Mouse (Mus musculus): ENCODE results near the gene Magi1. TPM values are rescaled to one million over a fixed set of nuclear protein-coding genes. Genes with fewer than 3 reads are reported as not detected.
A peak's percentile ranks its signal among the peaks of the same experiment; 100 is the strongest.

Gene Magi1
- polyA plus RNA-seq, 1 experiment from 2014 or later = 11.7 TPM

DNA sequence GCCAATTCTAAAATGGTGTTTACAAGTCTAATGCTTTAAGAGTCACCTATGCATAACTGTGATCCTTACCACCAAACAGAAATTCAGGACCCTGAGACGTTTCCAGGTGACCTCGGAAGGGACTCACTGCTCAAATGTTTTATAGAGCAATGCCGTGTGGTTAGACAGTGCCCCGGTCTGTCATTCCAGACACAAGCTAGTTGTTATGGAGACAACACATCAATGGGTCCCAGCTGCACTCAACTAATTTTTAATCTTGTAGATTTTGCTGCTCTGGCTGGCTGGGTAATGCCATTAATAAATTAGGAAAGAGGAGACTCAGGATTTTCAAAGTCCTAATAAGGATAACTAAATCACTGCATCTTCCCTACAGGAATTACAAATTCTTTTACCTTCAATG, 151.7 kb downstream of the Magi1 start:
- H3K27me3 ChIP-seq (replicated peaks; ENCODE audit: control insufficient read depth, insufficient read depth, low read length) = no peaks in the 10 kb centered on the region
- WGBS = 59% methylated on average over 4 of the region's 4 CpGs
- no peak overlapping the region for H3K4me2 ChIP-seq (ENCODE audit: low read length)
- H3K27ac ChIP-seq (ENCODE audit: low read depth) = no peak overlapping the region
- H3K4me1 ChIP-seq (replicated peaks; ENCODE audit: control insufficient read depth, insufficient read depth, low read length) = 0 out of 2 replicates have a peak, but pooled peaks cover 12% of the 10 kb centered on the region
- no peak overlapping the region for H3K9ac ChIP-seq (ENCODE audit: low read length)
- DNase-seq (ENCODE audit: low spot score) (no peak), ATAC-seq (replicated peaks; ENCODE audit: low FRiP score, low TSS enrichment, low read depth) (no peak)
- no peaks in the 10 kb centered on the region for H3K36me3 ChIP-seq (ENCODE audit: control insufficient read depth, insufficient read depth, low read length)
- no peaks in the 10 kb centered on the region for H3K9me3 ChIP-seq (ENCODE audit: control insufficient read depth, low read length)
- no peak overlapping the region for H3K4me3 ChIP-seq (ENCODE audit: low read depth, low read length)

DNA sequence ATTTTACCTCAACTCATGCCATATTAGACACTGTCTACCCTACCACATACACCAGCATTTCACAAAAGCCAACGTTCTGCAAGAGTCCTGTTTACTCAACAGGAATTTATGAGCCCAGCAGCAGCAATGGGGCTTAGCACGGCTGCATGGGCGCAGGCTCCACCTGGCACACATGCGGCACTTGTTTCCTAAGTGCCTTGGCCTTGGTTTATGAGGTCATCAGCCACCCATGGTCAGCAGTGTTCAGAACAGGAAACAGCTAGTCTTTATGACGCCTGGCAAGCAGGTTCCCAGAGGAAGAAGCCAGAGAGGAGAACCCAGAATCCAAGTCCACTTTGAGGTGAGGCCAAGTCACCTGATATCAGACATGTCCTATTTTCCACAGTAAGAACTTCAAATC, 153.3 kb downstream of the Magi1 start:
- no peaks in the 10 kb centered on the region for H3K27me3 ChIP-seq (replicated peaks; ENCODE audit: control insufficient read depth, insufficient read depth, low read length)
- DNase-seq (ENCODE audit: low spot score) (no peak), ATAC-seq (replicated peaks; ENCODE audit: low FRiP score, low TSS enrichment, low read depth) (peak; percentile 72; the same call in 1 of the 2 replicates)
- H3K4me2 ChIP-seq (ENCODE audit: low read length) = no peak overlapping the region
- no peak overlapping the region for H3K4me3 ChIP-seq (ENCODE audit: low read depth, low read length)
- WGBS = 31% methylated on average over 5 of the region's 5 CpGs
- H3K9ac ChIP-seq (ENCODE audit: low read length) = no peak overlapping the region
- peaks cover 17% of the 10 kb centered on the region; the same call in 1 of the 2 replicates for H3K4me1 ChIP-seq (replicated peaks; ENCODE audit: control insufficient read depth, insufficient read depth, low read length)
- H3K9me3 ChIP-seq (ENCODE audit: control insufficient read depth, low read length) = no peaks in the 10 kb centered on the region
- H3K27ac ChIP-seq (ENCODE audit: low read depth) = no peak overlapping the region
- no peaks in the 10 kb centered on the region for H3K36me3 ChIP-seq (ENCODE audit: control insufficient read depth, insufficient read depth, low read length)

- ATAC-seq (replicated peaks; ENCODE audit: low FRiP score, low TSS enrichment, low read depth) (no peak), DNase-seq (ENCODE audit: low spot score) (no peak)
- Histone ChIP-seq H3K4me1 (replicated peaks; ENCODE audit: control insufficient read depth, insufficient read depth, low read length) (peaks cover 27% of the 10 kb centered on the region), H3K27ac (ENCODE audit: low read depth) (no peak overlapping the region), H3K9ac (ENCODE audit: low read length) (no peak overlapping the region), H3K36me3 (ENCODE audit: control insufficient read depth, insufficient read depth, low read length) (no peaks in the 10 kb centered on the region), H3K27me3 (replicated peaks; ENCODE audit: control insufficient read depth, insufficient read depth, low read length) (no peaks in the 10 kb centered on the region), H3K4me3 (ENCODE audit: low read depth, low read length) (no peak overlapping the region), H3K4me2 (ENCODE audit: low read length) (no peak overlapping the region), H3K9me3 (ENCODE audit: control insufficient read depth, low read length) (no peaks in the 10 kb centered on the region)
- 65% methylated on average over 4 of the region's 4 CpGs for WGBS
Measured at GRCm38 (mm10) chr6:94126763-94127162, 157.0 kb downstream of the Magi1 start.

DNA sequence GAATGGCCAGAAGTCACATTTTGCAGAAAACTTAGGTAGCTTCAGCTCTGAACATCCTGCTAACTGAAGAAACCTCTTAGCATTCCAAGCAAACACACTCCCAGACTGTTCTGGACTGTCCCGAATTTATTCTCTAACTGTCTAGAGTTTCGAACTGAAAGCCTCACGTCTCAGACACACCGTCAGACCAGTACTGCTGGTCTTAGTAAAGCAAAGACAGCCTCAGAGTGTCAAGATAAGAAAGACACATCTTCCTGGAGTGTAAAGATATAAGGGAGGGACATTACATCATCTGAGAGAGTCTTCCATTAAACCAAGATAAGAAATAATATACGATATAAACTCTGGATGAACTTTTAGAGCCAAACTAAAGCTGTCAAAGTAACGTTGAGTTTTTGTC, 158.6 kb downstream of the Magi1 start:
- Histone ChIP-seq H3K4me2 (ENCODE audit: low read length) (no peak overlapping the region), H3K9me3 (ENCODE audit: control insufficient read depth, low read length) (no peaks in the 10 kb centered on the region), H3K4me3 (ENCODE audit: low read depth, low read length) (no peak overlapping the region), H3K9ac (ENCODE audit: low read length) (no peak overlapping the region), H3K4me1 (replicated peaks; ENCODE audit: control insufficient read depth, insufficient read depth, low read length) (peaks cover 20% of the 10 kb centered on the region), H3K27ac (ENCODE audit: low read depth) (0 out of 2 replicates have a peak overlapping the region, but pooled peaks have one; percentile 4), H3K27me3 (replicated peaks; ENCODE audit: control insufficient read depth, insufficient read depth, low read length) (no peaks in the 10 kb centered on the region), H3K36me3 (ENCODE audit: control insufficient read depth, insufficient read depth, low read length) (no peaks in the 10 kb centered on the region)
- 30% methylated on average over 6 of the region's 6 CpGs for WGBS
- DNase-seq (ENCODE audit: low spot score) (no peak), ATAC-seq (replicated peaks; ENCODE audit: low FRiP score, low TSS enrichment, low read depth) (no peak)

GRCm38 (mm10) chr6:94124279-94124678, 159.4 kb downstream of the Magi1 start:
- no peaks in the 10 kb centered on the region for H3K27me3 ChIP-seq (replicated peaks; ENCODE audit: control insufficient read depth, insufficient read depth, low read length)
- H3K9ac ChIP-seq (ENCODE audit: low read length) = no peak overlapping the region
- no peak overlapping the region; the same call in 1 of the 2 replicates for H3K27ac ChIP-seq (ENCODE audit: low read depth)
- ATAC-seq (replicated peaks; ENCODE audit: low FRiP score, low TSS enrichment, low read depth) (no peak), DNase-seq (ENCODE audit: low spot score) (no peak)
- WGBS = 43% methylated on average over 2 of the region's 2 CpGs
- H3K4me3 ChIP-seq (ENCODE audit: low read depth, low read length) = no peak overlapping the region
- H3K9me3 ChIP-seq (ENCODE audit: control insufficient read depth, low read length) = no peaks in the 10 kb centered on the region
- no peak overlapping the region for H3K4me2 ChIP-seq (ENCODE audit: low read length)
- peaks cover 19% of the 10 kb centered on the region for H3K4me1 ChIP-seq (replicated peaks; ENCODE audit: control insufficient read depth, insufficient read depth, low read length)
- no peaks in the 10 kb centered on the region for H3K36me3 ChIP-seq (ENCODE audit: control insufficient read depth, insufficient read depth, low read length)

DNA sequence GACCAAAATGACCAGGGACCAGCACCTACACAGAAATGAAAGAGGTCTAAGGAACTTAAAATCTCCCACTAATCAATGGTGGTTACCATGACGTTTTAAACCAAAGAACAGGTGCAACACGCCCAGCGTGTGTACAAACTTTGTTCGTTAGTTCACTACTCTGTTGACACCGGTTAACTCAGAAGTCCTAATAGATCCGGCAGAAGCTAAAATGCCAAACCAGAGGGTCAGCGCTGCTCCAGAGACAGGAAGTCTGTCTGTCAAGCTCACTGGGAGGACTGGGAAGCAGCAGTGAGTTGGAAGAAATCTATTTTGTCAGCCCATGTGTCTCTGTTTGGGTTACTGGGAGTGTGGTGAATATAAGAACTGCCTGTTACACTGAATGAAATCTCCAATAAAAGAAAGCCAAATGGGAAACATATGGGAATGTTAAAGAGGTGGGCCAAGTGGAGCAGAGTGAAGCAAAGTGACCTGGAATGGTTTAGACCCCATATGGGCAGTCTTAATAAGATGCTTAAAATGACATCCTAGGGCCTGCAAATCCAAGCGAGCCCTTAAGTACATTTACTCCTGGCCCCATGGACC, 161.1 kb downstream of the Magi1 start:
- no peaks in the 10 kb centered on the region for H3K36me3 ChIP-seq (ENCODE audit: control insufficient read depth, insufficient read depth, low read length)
- 70% methylated on average over 8 of the region's 8 CpGs for WGBS
- ATAC-seq (replicated peaks; ENCODE audit: low FRiP score, low TSS enrichment, low read depth) = no peak
- H3K9ac ChIP-seq (ENCODE audit: low read length) = no peak overlapping the region
- no peak overlapping the region for H3K4me3 ChIP-seq (ENCODE audit: low read depth, low read length)
- no peaks in the 10 kb centered on the region for H3K27me3 ChIP-seq (replicated peaks; ENCODE audit: control insufficient read depth, insufficient read depth, low read length)
- DNase-seq (ENCODE audit: low spot score) = no peak
- no peaks in the 10 kb centered on the region for H3K9me3 ChIP-seq (ENCODE audit: control insufficient read depth, low read length)
- H3K4me2 ChIP-seq (ENCODE audit: low read length) = no peak overlapping the region
- H3K27ac ChIP-seq (ENCODE audit: low read depth) = no peak overlapping the region
- H3K4me1 ChIP-seq (replicated peaks; ENCODE audit: control insufficient read depth, insufficient read depth, low read length) = peaks cover 19% of the 10 kb centered on the region

DNA sequence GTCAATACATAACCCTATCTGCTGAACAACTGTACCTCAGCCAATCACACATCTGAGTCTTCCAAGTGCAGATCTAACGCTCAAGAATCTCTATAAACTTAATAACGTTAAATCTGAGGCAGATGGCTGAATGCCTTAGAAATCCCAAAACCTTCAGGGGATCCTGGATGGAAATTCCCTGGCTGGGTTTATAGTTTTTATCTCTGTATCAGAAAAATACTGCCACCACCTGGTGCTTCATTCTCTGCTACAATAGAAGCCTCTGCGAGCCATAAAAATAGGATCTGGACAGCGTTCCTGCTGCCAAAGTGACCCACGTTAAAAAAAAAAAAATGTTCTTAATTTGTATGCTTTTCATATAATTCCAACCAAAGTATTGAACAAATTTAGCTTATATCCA, 162.2 kb downstream of the Magi1 start:
- H3K27me3 ChIP-seq (replicated peaks; ENCODE audit: control insufficient read depth, insufficient read depth, low read length) = no peaks in the 10 kb centered on the region
- 38% methylated on average over 5 of the region's 5 CpGs for WGBS
- no peaks in the 10 kb centered on the region for H3K36me3 ChIP-seq (ENCODE audit: control insufficient read depth, insufficient read depth, low read length)
- H3K4me1 ChIP-seq (replicated peaks; ENCODE audit: control insufficient read depth, insufficient read depth, low read length) = peaks cover 10% of the 10 kb centered on the region
- ATAC-seq (replicated peaks; ENCODE audit: low FRiP score, low TSS enrichment, low read depth) = no peak
- no peak overlapping the region for H3K9ac ChIP-seq (ENCODE audit: low read length)
- H3K27ac ChIP-seq (ENCODE audit: low read depth) = no peak overlapping the region
- no peak overlapping the region for H3K4me2 ChIP-seq (ENCODE audit: low read length)
- no peak overlapping the region for H3K4me3 ChIP-seq (ENCODE audit: low read depth, low read length)
- no peaks in the 10 kb centered on the region for H3K9me3 ChIP-seq (ENCODE audit: control insufficient read depth, low read length)
- no peak for DNase-seq (ENCODE audit: low spot score)

DNA sequence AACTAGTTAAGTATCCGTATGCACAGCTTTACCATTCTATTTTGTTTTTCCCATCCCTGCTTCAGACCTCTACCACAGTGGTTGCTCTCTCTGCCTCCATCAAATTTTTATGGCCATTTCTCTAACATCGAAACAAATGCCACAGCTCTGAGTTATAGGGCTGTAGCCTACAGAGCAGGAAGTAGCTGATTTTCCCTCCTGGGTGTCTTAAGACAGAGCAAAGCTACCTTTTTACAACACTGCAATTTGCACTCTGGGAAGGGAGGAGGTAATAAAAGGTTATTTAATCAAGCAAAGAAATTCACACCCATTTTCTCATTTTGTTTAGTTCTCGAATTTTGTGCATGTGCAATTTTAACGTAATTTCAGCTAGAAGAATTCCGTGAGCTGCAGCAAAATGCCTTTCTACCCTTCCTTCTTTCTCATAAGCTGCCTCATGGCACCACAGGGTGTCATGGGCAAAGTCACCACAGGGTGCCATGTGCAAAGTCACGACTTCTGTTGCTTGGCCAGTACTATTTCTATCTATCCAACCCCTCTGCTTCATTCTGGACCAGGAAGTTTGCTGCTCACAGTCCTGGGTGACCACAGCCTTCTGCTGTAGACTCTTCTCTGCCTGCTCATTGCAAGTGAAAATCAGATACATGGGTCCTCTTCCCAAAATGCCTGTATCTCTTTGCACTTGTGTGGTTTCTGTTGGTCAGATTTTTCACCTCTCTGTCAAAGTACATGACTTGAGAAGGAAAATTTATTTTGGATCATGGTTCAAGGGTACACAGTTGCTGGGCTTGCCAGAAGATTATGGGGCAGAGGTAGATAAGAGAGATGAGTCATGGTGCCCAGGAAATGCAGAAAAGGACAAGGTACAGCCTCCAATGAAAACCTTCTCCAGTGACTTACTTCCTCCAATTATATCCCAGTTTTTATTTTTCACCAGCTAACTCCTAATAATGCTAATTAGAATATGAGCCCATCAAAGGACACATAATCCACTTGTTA, 167.0 kb downstream of the Magi1 start:
- DNase-seq (ENCODE audit: low spot score) = no peak
- H3K36me3 ChIP-seq (ENCODE audit: control insufficient read depth, insufficient read depth, low read length) = no peaks in the 10 kb centered on the region
- no peaks in the 10 kb centered on the region; the same call in 1 of the 2 replicates for H3K4me1 ChIP-seq (replicated peaks; ENCODE audit: control insufficient read depth, insufficient read depth, low read length)
- no peak overlapping the region for H3K4me3 ChIP-seq (ENCODE audit: low read depth, low read length)
- no peaks in the 10 kb centered on the region for H3K9me3 ChIP-seq (ENCODE audit: control insufficient read depth, low read length)
- ATAC-seq (replicated peaks; ENCODE audit: low FRiP score, low TSS enrichment, low read depth) = no peak
- H3K9ac ChIP-seq (ENCODE audit: low read length) = no peak overlapping the region
- WGBS = 70% methylated on average over 6 of the region's 6 CpGs
- peak overlapping the region; percentile 29 for H3K27ac ChIP-seq (ENCODE audit: low read depth)
- no peaks in the 10 kb centered on the region for H3K27me3 ChIP-seq (replicated peaks; ENCODE audit: control insufficient read depth, insufficient read depth, low read length)
- H3K4me2 ChIP-seq (ENCODE audit: low read length) = no peak overlapping the region
